Mouse (Mus musculus): Measurements from ENCODE around the gene Il10rb.

GRCm38 (mm10) chr16:91434119-91434518 is 28.2 kb downstream of the Il10rb start:
- TF ChIP-seq EP300 (IDR thresholded peaks at IDR 0.05; ENCODE audit: insufficient read depth, low read depth, low read length) (no peak), POLR2A (IDR thresholded peaks at IDR 0.05; ENCODE audit: insufficient read depth, low read depth, low read length) (no peak)
